Mouse (Mus musculus) thymus, postnatal 10 days (tissue): Measurements from ENCODE around the gene Hist2h3b.
"Not testable (repeated sequence)": the region's sequence is repeated elsewhere in the genome, so short reads cannot be mapped to it uniquely, and the experiment has no call there.

ENCODE experiments used
- DNase-seq, 2 experiments: peaks; one replicate each; pipeline ENCODE4 v3.0.0; 2021; ENCODE audit warnings: low spot score in 2 of 2

Hist2h3b gene

DNA sequence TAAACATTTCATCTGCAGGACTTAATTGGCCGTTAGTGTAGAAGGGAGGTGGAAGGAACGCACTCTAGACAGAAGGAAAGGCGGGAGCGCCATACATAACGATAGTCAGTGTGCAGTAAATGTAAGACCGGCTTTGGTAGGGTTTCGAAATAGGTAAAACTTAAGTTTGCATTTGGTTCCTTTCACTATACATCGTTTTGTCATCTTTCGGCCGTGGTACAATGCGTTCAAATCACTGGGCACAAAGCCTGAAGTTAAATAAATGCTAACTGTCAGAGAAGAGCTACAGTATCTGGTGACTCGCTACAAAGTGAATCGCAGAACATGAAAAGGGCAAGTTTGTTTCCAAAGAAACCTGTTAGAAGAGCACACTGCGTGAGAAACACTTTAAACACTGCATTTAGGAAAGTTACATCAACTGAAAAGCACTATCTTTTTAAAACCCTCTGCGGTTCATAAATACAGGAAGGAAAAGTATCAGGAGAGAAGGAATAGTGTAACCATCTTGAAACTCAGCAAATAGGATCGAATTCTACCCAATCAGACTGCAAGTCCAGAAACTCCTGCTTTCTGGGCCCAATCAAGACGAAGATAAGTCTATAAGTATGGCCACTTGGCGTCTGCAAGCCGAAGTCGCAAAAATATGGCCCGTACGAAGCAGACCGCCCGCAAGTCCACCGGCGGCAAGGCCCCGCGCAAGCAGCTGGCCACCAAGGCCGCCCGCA, at the start of gene Hist2h3b:
TSS of gene Hist2h3b (plus strand) at position 604 of the 725 bp plus-strand sequence.
- peak; percentile 77 to 84 for DNase-seq

GRCm38 (mm10) chr3:96219191-96219641, 49.2 kb upstream of the Hist2h3b start:
- DNase-seq, result peak; percentile 36 to 46

GRCm38 (mm10) chr3:96219661-96220130, 48.8 kb upstream of the Hist2h3b start, which contains the start of the genes Bola1 and Hist2h2ab:
Gene Bola1, minus strand, starts transcription at chr3:96219709.
Gene Hist2h2ab, plus strand, starts transcription at chr3:96219865.
- DNase-seq, result peak; percentile 68 to 73

DNA sequence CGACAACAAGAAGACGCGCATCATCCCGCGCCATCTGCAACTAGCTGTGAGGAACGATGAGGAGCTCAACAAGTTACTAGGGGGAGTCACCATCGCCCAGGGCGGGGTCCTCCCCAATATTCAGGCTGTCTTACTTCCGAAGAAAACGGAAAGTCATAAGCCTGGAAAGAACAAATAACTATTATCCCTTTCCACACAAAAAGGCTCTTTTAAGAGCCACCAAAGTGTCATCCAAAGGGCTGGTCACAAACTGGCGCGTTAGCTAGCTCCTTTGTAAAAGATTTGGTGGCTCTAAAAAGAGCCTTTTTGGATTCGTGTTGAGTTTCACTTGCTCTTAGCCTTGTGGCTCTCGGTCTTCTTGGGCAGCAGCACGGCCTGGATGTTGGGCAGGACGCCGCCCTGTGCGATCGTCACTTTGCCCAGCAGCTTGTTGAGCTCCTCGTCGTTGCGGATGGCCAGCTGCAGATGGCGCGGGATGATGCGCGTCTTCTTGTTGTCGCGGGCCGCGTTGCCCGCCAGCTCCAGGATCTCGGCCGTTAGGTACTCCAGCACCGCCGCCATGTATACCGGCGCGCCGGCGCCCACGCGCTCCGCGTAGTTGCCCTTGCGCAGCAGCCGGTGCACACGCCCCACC, 48.2 kb upstream of the Hist2h3b start:
- not testable (repeated sequence) for DNase-seq

- DNase-seq, result peak; percentile 91
Observed at GRCm38 (mm10) chr3:96220765-96221639, 47.5 kb upstream of the Hist2h3b start, which contains the start of the genes Hist2h2ac and Hist2h2be. Gene Hist2h2ac, minus strand, starts transcription at chr3:96220880. Gene Hist2h2be, plus strand, starts transcription at chr3:96221119.

GRCm38 (mm10) chr3:96221640-96222038, 46.8 kb upstream of the Hist2h3b start:
- peak; percentile 20 to 38 for DNase-seq

GRCm38 (mm10) chr3:96222774-96223173, 45.7 kb upstream of the Hist2h3b start:
- no peak for DNase-seq

- DNase-seq, result no peak
Observed at GRCm38 (mm10) chr3:96225421-96225820, 43.0 kb upstream of the Hist2h3b start.

- no peak for DNase-seq
Observed at GRCm38 (mm10) chr3:96226695-96227648, 41.5 kb upstream of the Hist2h3b start.

- DNase-seq, result no peak
Observed at GRCm38 (mm10) chr3:96228828-96229227, 39.6 kb upstream of the Hist2h3b start.

DNA sequence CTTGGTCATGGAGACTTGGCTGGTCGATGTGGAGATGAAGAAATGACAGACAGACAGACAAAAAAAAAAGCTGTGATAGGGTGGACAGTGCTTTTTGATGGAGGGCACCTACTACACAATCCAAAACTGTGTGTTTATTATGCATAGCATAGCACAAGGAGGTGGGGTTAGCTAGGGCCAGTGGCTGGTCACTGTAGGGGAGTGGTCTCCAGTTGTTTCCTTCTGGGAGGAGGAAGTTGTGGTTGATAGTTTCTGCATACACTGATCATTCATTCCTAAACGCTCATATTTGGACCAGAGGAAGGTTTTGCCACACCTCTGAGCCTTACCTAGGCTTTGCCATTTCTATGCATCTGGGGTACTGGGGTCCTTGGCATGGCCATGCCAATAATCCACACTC, 38.0 kb upstream of the Hist2h3b start:
- no peak for DNase-seq

DNA sequence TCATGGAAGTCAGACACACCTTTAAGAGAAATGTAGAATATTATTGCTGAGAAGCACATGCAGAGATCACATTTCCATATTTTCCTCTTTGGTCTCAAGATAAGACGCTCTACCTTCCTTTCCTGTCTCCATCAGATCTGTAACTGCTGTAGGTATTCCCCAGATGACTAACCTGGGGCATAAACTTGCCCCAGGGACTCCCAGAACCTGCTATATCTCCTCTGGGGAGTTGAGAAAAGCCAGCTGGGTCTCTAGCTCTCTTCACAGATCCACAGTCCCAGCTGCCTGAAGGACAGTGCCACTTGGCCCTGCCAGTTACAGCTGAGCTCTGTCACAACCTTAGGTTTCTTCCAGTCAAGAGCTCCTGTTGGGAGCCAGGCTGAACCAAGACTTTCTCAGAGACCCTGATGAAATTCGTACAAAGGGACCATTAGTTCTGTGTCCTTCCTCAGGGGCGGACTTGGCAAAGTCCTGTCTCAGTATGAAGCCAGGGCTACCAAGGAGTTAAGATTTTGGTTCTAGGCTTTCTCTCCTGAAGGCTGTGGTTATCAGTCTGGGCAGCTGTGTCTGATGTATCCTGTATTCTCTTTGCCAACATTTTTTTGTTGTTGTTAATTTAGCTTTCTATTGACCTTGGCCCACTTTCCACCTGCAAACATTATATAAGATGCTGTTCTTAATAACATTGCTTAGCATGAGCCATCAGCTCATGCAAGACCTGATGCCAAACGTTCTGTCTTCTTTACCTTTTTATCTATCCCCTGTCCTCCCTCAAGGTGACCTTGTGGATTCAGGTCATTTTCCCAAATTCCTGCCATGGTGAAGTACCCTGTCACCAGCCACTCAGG, 37.3 kb upstream of the Hist2h3b start:
- no peak for DNase-seq

DNA sequence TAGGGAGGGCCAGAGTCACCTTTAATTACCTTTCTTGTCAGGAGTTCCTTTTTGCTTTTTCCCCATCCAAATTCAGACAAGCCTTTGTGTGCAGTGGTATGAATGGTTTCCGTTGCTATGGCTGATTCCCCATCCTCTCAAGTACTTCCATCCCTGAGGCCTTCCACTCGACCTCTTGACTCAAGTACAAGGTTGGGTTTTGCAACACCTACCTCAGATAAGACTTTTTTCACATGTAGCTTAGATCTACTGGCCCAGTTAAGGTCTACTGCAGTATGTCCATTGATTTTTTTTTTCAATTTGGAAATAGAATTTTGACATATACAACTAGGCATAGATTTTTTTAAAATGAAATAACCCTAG, 36.7 kb upstream of the Hist2h3b start:
- no peak for DNase-seq

- DNase-seq, result no peak
Observed at GRCm38 (mm10) chr3:96234914-96235313, 33.5 kb upstream of the Hist2h3b start.

DNA sequence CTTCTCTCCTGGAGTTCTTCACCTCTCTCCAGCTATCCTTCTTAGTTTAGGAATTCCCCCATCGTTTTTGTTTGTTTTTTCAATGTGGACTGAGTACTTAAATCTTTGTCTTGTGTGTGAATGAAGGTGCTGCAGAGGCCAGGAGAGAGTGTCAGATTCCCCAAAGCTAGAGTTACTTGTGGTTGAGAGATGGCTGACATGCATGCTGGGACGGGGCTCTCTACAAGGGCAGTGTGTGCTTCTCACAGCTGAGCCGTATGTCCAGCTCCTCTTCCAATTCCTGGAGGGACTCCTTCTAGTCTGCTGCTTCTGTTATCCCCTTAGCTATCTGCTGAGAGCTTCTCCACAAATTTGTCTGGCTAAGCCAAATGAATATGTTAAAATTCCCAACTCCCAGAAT, 32.6 kb upstream of the Hist2h3b start:
- no peak for DNase-seq

DNA sequence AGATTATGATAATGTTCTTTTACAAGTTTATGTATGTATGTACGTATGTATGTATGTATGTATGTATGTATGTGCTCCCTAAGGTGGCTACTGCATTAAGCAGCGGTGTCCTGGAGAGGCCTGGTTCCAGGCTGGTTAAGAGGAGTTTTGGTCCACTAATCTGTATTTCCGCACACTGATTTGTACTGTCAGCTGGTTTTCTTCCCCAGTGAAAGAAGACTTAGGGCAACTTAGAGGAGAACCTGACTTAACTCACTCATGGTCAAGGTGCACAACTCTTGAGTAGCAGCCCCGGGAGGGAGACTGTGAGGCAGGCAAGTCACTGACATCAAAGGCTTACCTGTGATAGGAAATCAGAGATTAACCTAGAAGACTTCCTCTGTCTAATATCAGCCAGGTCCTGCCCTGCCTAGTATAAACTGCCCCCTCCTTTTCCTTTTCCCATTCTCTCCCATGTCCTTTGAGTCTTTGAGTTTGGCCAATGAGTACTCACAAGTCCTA, 31.6 kb upstream of the Hist2h3b start:
- no peak for DNase-seq

DNA sequence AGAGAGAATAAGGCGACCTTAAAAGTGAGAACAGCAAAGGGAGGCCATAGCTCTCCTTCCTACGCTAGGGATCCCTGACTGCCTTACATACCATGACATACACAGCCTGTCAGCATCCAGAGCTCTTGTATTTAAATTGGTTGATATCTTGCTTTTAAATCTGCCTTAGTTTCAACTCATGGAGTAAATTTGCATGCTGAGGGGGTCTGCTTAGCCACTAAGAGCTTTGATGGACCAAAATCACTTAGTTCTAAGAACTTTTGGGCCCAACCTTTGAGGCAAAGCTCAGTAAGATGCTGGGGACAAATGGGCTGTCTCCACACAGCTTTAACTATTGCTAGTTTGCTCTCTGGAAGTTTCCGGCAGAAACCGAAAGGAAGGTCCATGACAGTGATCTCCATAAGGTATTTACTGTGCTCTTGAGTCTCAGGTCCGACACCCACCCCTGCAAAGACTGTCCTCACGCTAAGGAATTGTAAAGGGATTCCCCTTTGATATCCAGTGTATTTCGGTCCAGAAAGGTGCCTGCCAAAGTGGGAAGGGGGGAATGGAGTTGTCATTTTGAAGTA, 31.0 kb upstream of the Hist2h3b start:
- no peak for DNase-seq

GRCm38 (mm10) chr3:96237904-96238511, 30.4 kb upstream of the Hist2h3b start:
- no peak for DNase-seq
